Mouse (Mus musculus): Measurements from ENCODE around the gene Trcg1. TPM values are rescaled to one million over a fixed set of nuclear protein-coding genes. Genes with fewer than 3 reads are reported as not detected.
A peak's percentile ranks its signal among the peaks of the same experiment; 100 is the strongest.

Gene Trcg1
- polyA plus RNA-seq, 1 experiment from 2014 or later, result not detected

- Histone ChIP-seq H3K4me3 (ENCODE audit: low read depth, low read length) (no peak overlapping the region), H3K27me3 (ENCODE audit: insufficient read depth, low read length) (no peaks in the 10 kb centered on the region), H3K9ac (no peak overlapping the region), H3K4me2 (no peak overlapping the region), H3K27ac (ENCODE audit: low read depth) (no peak overlapping the region), H3K9me3 (ENCODE audit: low read depth, low read length) (no peaks in the 10 kb centered on the region), H3K4me1 (ENCODE audit: insufficient read depth) (no peaks in the 10 kb centered on the region; the same call in 1 of the 2 replicates), H3K36me3 (ENCODE audit: insufficient read depth) (no peaks in the 10 kb centered on the region)
- DNase-seq (no peak), ATAC-seq (ENCODE audit: insufficient read depth) (no peak)
- TF ChIP-seq CTCF (IDR thresholded peaks at IDR 0.05; ENCODE audit: low read depth), result no peak
- 22% methylated on average over 7 of the region's 7 CpGs for WGBS
Measured at GRCm38 (mm10) chr9:57244106-57244685, 7.8 kb downstream of the Trcg1 start.

- ATAC-seq (ENCODE audit: insufficient read depth), result no peak
- Histone ChIP-seq H3K36me3 (ENCODE audit: insufficient read depth) (peaks cover 5% of the 10 kb centered on the region; the same call in 1 of the 2 replicates), H3K27ac (ENCODE audit: low read depth) (no peak overlapping the region), H3K4me3 (ENCODE audit: low read depth, low read length) (no peak overlapping the region), H3K9me3 (ENCODE audit: low read depth, low read length) (no peaks in the 10 kb centered on the region), H3K4me2 (no peak overlapping the region), H3K9ac (no peak overlapping the region), H3K27me3 (ENCODE audit: insufficient read depth, low read length) (no peaks in the 10 kb centered on the region), H3K4me1 (ENCODE audit: insufficient read depth) (no peaks in the 10 kb centered on the region; the same call in 1 of the 2 replicates)
- 87% methylated on average over 5 of the region's 5 CpGs for WGBS
- TF ChIP-seq CTCF (IDR thresholded peaks at IDR 0.05; ENCODE audit: low read depth), result no peak
- no peak for DNase-seq
Measured at GRCm38 (mm10) chr9:57246482-57246881, 10.1 kb downstream of the Trcg1 start.

- Histone ChIP-seq H3K36me3 (ENCODE audit: insufficient read depth) (peaks cover 13% of the 10 kb centered on the region), H3K9me3 (ENCODE audit: low read depth, low read length) (no peaks in the 10 kb centered on the region), H3K9ac (no peak overlapping the region), H3K27me3 (ENCODE audit: insufficient read depth, low read length) (no peaks in the 10 kb centered on the region), H3K4me3 (ENCODE audit: low read depth, low read length) (no peak overlapping the region), H3K4me1 (ENCODE audit: insufficient read depth) (no peaks in the 10 kb centered on the region; the same call in 1 of the 2 replicates), H3K4me2 (no peak overlapping the region), H3K27ac (ENCODE audit: low read depth) (no peak overlapping the region)
- DNase-seq, result peak; percentile 68
- TF ChIP-seq CTCF (IDR thresholded peaks at IDR 0.05; ENCODE audit: low read depth), result peak; percentile 32
- ATAC-seq (ENCODE audit: insufficient read depth), result no peak
- WGBS, result 38% methylated on average over 8 of the region's 8 CpGs
Measured at GRCm38 (mm10) chr9:57247201-57247671, 10.9 kb downstream of the Trcg1 start.

- DNase-seq (no peak), ATAC-seq (ENCODE audit: insufficient read depth) (no peak)
- no peak for TF ChIP-seq CTCF (IDR thresholded peaks at IDR 0.05; ENCODE audit: low read depth)
- H3K27ac ChIP-seq (ENCODE audit: low read depth), result no peak overlapping the region
- H3K4me3 ChIP-seq (ENCODE audit: low read depth, low read length), result no peak overlapping the region
- H3K4me1 ChIP-seq (ENCODE audit: insufficient read depth), result no peaks in the 10 kb centered on the region; the same call in 1 of the 2 replicates
- no peaks in the 10 kb centered on the region for H3K9me3 ChIP-seq (ENCODE audit: low read depth, low read length)
- no peak overlapping the region for H3K9ac ChIP-seq
- H3K36me3 ChIP-seq (ENCODE audit: insufficient read depth), result peaks cover 23% of the 10 kb centered on the region
- WGBS, result 39% methylated on average over 7 of the region's 7 CpGs
- no peak overlapping the region for H3K4me2 ChIP-seq
- H3K27me3 ChIP-seq (ENCODE audit: insufficient read depth, low read length), result no peaks in the 10 kb centered on the region
Measured at GRCm38 (mm10) chr9:57248030-57248942, 11.9 kb downstream of the Trcg1 start.

GRCm38 (mm10) chr9:57250026-57250425 lies 13.7 kb downstream of the Trcg1 start:
- no peak for ATAC-seq (ENCODE audit: insufficient read depth)
- no peak for DNase-seq
- Histone ChIP-seq H3K27me3 (ENCODE audit: insufficient read depth, low read length) (no peaks in the 10 kb centered on the region), H3K4me3 (ENCODE audit: low read depth, low read length) (no peak overlapping the region), H3K36me3 (ENCODE audit: insufficient read depth) (peaks cover 41% of the 10 kb centered on the region), H3K9me3 (ENCODE audit: low read depth, low read length) (no peaks in the 10 kb centered on the region), H3K4me1 (ENCODE audit: insufficient read depth) (no peaks in the 10 kb centered on the region; the same call in 1 of the 2 replicates), H3K27ac (ENCODE audit: low read depth) (no peak overlapping the region), H3K4me2 (no peak overlapping the region), H3K9ac (no peak overlapping the region)
- 88% methylated on average over 4 of the region's 4 CpGs for WGBS
- no peak for TF ChIP-seq CTCF (IDR thresholded peaks at IDR 0.05; ENCODE audit: low read depth)

- ATAC-seq (ENCODE audit: insufficient read depth) (0 out of 2 replicates have a peak, but pooled peaks have one; percentile 19), DNase-seq (peak; percentile 37)
- H3K4me1 ChIP-seq (ENCODE audit: insufficient read depth), result no peaks in the 10 kb centered on the region; the same call in 1 of the 2 replicates
- H3K36me3 ChIP-seq (ENCODE audit: insufficient read depth), result peaks cover 52% of the 10 kb centered on the region
- no peak for TF ChIP-seq CTCF (IDR thresholded peaks at IDR 0.05; ENCODE audit: low read depth)
- H3K4me3 ChIP-seq (ENCODE audit: low read depth, low read length), result no peak overlapping the region
- 79% methylated on average over 2 of the region's 2 CpGs for WGBS
- H3K27ac ChIP-seq (ENCODE audit: low read depth), result peak overlapping the region; percentile 48; the same call in 1 of the 2 replicates
- no peak overlapping the region for H3K4me2 ChIP-seq
- no peak overlapping the region for H3K9ac ChIP-seq
- H3K9me3 ChIP-seq (ENCODE audit: low read depth, low read length), result no peaks in the 10 kb centered on the region
- H3K27me3 ChIP-seq (ENCODE audit: insufficient read depth, low read length), result no peaks in the 10 kb centered on the region
Measured at GRCm38 (mm10) chr9:57251139-57251538, 14.8 kb downstream of the Trcg1 start.

- Histone ChIP-seq H3K4me1 (ENCODE audit: insufficient read depth) (no peaks in the 10 kb centered on the region), H3K9ac (no peak overlapping the region), H3K27me3 (ENCODE audit: insufficient read depth, low read length) (no peaks in the 10 kb centered on the region), H3K27ac (ENCODE audit: low read depth) (no peak overlapping the region), H3K9me3 (ENCODE audit: low read depth, low read length) (no peaks in the 10 kb centered on the region), H3K36me3 (ENCODE audit: insufficient read depth) (peaks cover 80% of the 10 kb centered on the region), H3K4me2 (no peak overlapping the region), H3K4me3 (ENCODE audit: low read depth, low read length) (no peak overlapping the region)
- 73% methylated on average over 7 of the region's 7 CpGs for WGBS
- ATAC-seq (ENCODE audit: insufficient read depth) (no peak), DNase-seq (no peak)
- TF ChIP-seq CTCF (IDR thresholded peaks at IDR 0.05; ENCODE audit: low read depth), result no peak
Measured at GRCm38 (mm10) chr9:57254061-57254460, 17.7 kb downstream of the Trcg1 start.

All from lung, embryonic 14.5 days (tissue).